Mouse (Mus musculus) c-Kit-positive CD71-negative TER-119-negative erythroid progenitor cells, embryonic 14.5 days (primary cell): Measurements from ENCODE around the gene Hcn4.

Source experiments
- DNase-seq: peaks from one replicate; pipeline ENCODE4 v3.0.0-alpha.2; 2013; ENCODE audit warnings: low read depth

The Hcn4 gene

GRCm38 (mm10) chr9:58849576-58850315, 26.5 kb downstream of the Hcn4 start:
- DNase-seq, result no peak

GRCm38 (mm10) chr9:58854931-58855330, 31.7 kb downstream of the Hcn4 start:
- DNase-seq, result no peak

- DNase-seq, result no peak
Observed at GRCm38 (mm10) chr9:58859080-58859635, 35.9 kb downstream of the Hcn4 start.

GRCm38 (mm10) chr9:58863826-58864225, 40.6 kb downstream of the Hcn4 start:
- no peak for DNase-seq

GRCm38 (mm10) chr9:58871141-58871540, 47.9 kb downstream of the Hcn4 start:
- no peak for DNase-seq

- DNase-seq, result peak; percentile 43
Observed at GRCm38 (mm10) chr9:58873541-58874324, 50.5 kb downstream of the Hcn4 start.

GRCm38 (mm10) chr9:58874354-58874753, 51.1 kb downstream of the Hcn4 start:
- no peak for DNase-seq

- DNase-seq, result no peak
Observed at GRCm38 (mm10) chr9:58875439-58875838, 52.2 kb downstream of the Hcn4 start.

- DNase-seq, result no peak
Observed at GRCm38 (mm10) chr9:58876946-58877625, 53.9 kb downstream of the Hcn4 start.

- DNase-seq, result no peak
Observed at GRCm38 (mm10) chr9:58879836-58880235, 56.6 kb downstream of the Hcn4 start.

- no peak for DNase-seq
Observed at GRCm38 (mm10) chr9:58882686-58883085, 59.5 kb downstream of the Hcn4 start.

GRCm38 (mm10) chr9:58889782-58890448, 66.7 kb downstream of the Hcn4 start:
- no peak for DNase-seq

- no peak for DNase-seq
Observed at GRCm38 (mm10) chr9:58890893-58891292, 67.7 kb downstream of the Hcn4 start.

GRCm38 (mm10) chr9:58891840-58892640, 68.8 kb downstream of the Hcn4 start:
- DNase-seq, result no peak

GRCm38 (mm10) chr9:58899602-58900001, 76.4 kb downstream of the Hcn4 start:
- no peak for DNase-seq

GRCm38 (mm10) chr9:58902869-58903585, 79.8 kb downstream of the Hcn4 start:
- DNase-seq, result peak; percentile 42
